Mouse (Mus musculus) intestine, embryonic 14.5 days (tissue): ENCODE results near the gene Dcpp2. TPM values are rescaled to one million over a fixed set of nuclear protein-coding genes. Genes with fewer than 3 reads are reported as not detected.
"Not testable (repeated sequence)": the region's sequence is repeated elsewhere in the genome, so short reads cannot be mapped to it uniquely, and the experiment has no call there.

Experiments
- ATAC-seq: fragments of 200-750 bp; cut with Nextera tagmentation; replicated peaks from 2 replicates; pipeline ENCODE4 v1.8.0; 2017; ENCODE audit warnings: low read depth, moderate number of reproducible peaks, moderate TSS enrichment, moderate library complexity; ENCODE audit not compliant: low FRiP score, low TSS enrichment
- DNase-seq: peaks from one replicate; pipeline ENCODE4 v3.0.0-alpha.2; 2018; ENCODE audit warnings: low spot score
- H3K27ac ChIP-seq: fragments of 300-500 bp; sonication (generic); 2 replicates; pipeline ENCODE4 v1.5.1; 2014; ENCODE audit warnings: low read depth, mild to moderate bottlenecking, control low read depth
- H3K27me3 ChIP-seq: fragments of 300-500 bp; sonication (generic); replicated peaks from 2 replicates; pipeline ENCODE4 v1.6.1; 2014; ENCODE audit warnings: low read length, control low read depth; ENCODE audit not compliant: control insufficient read depth, insufficient read depth
- H3K36me3 ChIP-seq: fragments of 300-500 bp; sonication (generic); 2 replicates; pipeline ENCODE4 v1.6.1; 2014; ENCODE audit warnings: low read length, control low read depth; ENCODE audit not compliant: control insufficient read depth, insufficient read depth
- H3K4me1 ChIP-seq: fragments of 300-500 bp; sonication (generic); replicated peaks from 2 replicates; pipeline ENCODE4 v1.6.1; 2014; ENCODE audit warnings: low read length, control low read depth, mixed read lengths; ENCODE audit not compliant: control insufficient read depth, insufficient read depth
- H3K4me2 ChIP-seq: fragments of 300-500 bp; sonication (generic); 2 replicates; pipeline ENCODE4 v1.6.1; 2014; ENCODE audit warnings: low read length
- H3K4me3 ChIP-seq: fragments of 300-500 bp; sonication (generic); 2 replicates; pipeline ENCODE4 v1.5.1; 2014; ENCODE audit warnings: low read depth, low read length, control low read depth, mixed read lengths
- H3K9ac ChIP-seq: fragments of 300-500 bp; sonication (generic); 2 replicates; pipeline ENCODE4 v1.6.1; 2014; ENCODE audit warnings: mild to moderate bottlenecking, low read length
- H3K9me3 ChIP-seq: fragments of 300-500 bp; sonication (generic); 2 replicates; pipeline ENCODE4 v1.6.1; 2016; ENCODE audit warnings: low read length, control low read depth; ENCODE audit not compliant: control insufficient read depth
- WGBS: fragments of 180-500 bp; shearing (Covaris S2); extraction: QIAGEN DNeasy Blood & Tissue Kit; methylation state at CpG from one replicate; pipeline ENCODE4 v1.1.7; 2014; 5-methylcytosine and 5-hydroxymethylcytosine counted together
- polyA plus RNA-seq: library from polyadenylated mRNA; unstranded; fragments of >200 nt; fragmentation: Nextera tagmentation; extraction: Ambion mirVana; gene quantifications from 2 replicates; pipeline ENCODE4 v1.2.1, GENCODE M21; 2014

The Dcpp2 gene
- polyA plus RNA-seq, 1 experiment from 2014 or later = not detected

- Histone ChIP-seq H3K27ac (no peak overlapping the region), H3K9me3 (no peaks in the 10 kb centered on the region), H3K27me3 (no peaks in the 10 kb centered on the region), H3K4me3 (no peak overlapping the region), H3K9ac (no peak overlapping the region), H3K4me2 (no peak overlapping the region), H3K36me3 (no peaks in the 10 kb centered on the region), H3K4me1 (no peaks in the 10 kb centered on the region)
- whole genome bisulfite sequencing = 61% methylated on average over 3 of the region's 3 CpGs
- DNase-seq (no peak), ATAC-seq (no peak)
Observed at GRCm38 (mm10) chr17:23876741-23877140, 3.9 kb upstream of the Dcpp2 start.

- Histone ChIP-seq H3K4me3 (no peak overlapping the region), H3K27me3 (no peaks in the 10 kb centered on the region), H3K27ac (no peak overlapping the region), H3K9me3 (no peaks in the 10 kb centered on the region), H3K4me1 (no peaks in the 10 kb centered on the region), H3K9ac (no peak overlapping the region), H3K36me3 (no peaks in the 10 kb centered on the region), H3K4me2 (no peak overlapping the region)
- WGBS = 72% methylated on average over 2 of the region's 2 CpGs
- DNase-seq (no peak), ATAC-seq (no peak)
Observed at GRCm38 (mm10) chr17:23877166-23877565, 3.5 kb upstream of the Dcpp2 start.

GRCm38 (mm10) chr17:23917158-23917557 lies 36.5 kb downstream of the Dcpp2 start, which contains the start of gene Dcpp3:
Gene Dcpp3, plus strand, starts transcription at chr17:23917458.
- not testable (repeated sequence) for H3K4me2 ChIP-seq, ATAC-seq, H3K36me3 ChIP-seq, H3K9me3 ChIP-seq, DNase-seq, H3K4me1 ChIP-seq, H3K27me3 ChIP-seq, H3K4me3 ChIP-seq, H3K27ac ChIP-seq, H3K9ac ChIP-seq
- WGBS = 59% methylated on average over 4 of the region's 4 CpGs

- 0% methylated on average over 29 of the region's 29 CpGs for WGBS
- peak; percentile 96 for DNase-seq
- H3K36me3 ChIP-seq = no peaks in the 10 kb centered on the region
Observed at GRCm38 (mm10) chr17:23924531-23925007, 43.9 kb downstream of the Dcpp2 start.

GRCm38 (mm10) chr17:23925090-23925493 lies 44.4 kb downstream of the Dcpp2 start:
- no peaks in the 10 kb centered on the region for H3K9me3 ChIP-seq

More at GRCm38 (mm10) chr17:23924531-23925007, 43.9 kb downstream of the Dcpp2 start:
- peak; percentile 99 for ATAC-seq
- H3K9ac ChIP-seq = peak overlapping the region; percentile 69
- peak overlapping the region; percentile 81 for H3K4me2 ChIP-seq
- H3K27ac ChIP-seq = peak overlapping the region; percentile 97
- peaks cover 10% of the 10 kb centered on the region for H3K4me1 ChIP-seq
- no peaks in the 10 kb centered on the region for H3K9me3 ChIP-seq
- H3K27me3 ChIP-seq = no peaks in the 10 kb centered on the region
- peak overlapping the region; percentile 57 for H3K4me3 ChIP-seq

GRCm38 (mm10) chr17:23931157-23931556 lies 50.5 kb downstream of the Dcpp2 start:
- Histone ChIP-seq H3K4me2 (no peak overlapping the region), H3K9ac (no peak overlapping the region), H3K36me3 (no peaks in the 10 kb centered on the region), H3K4me1 (no peaks in the 10 kb centered on the region), H3K9me3 (no peaks in the 10 kb centered on the region), H3K27ac (no peak overlapping the region), H3K27me3 (no peaks in the 10 kb centered on the region), H3K4me3 (no peak overlapping the region)
- 49% methylated on average over 5 of the region's 5 CpGs for WGBS
- DNase-seq = no peak
- ATAC-seq = no peak

More at GRCm38 (mm10) chr17:23925090-23925493, 44.4 kb downstream of the Dcpp2 start:
- H3K4me3 ChIP-seq = peak overlapping the region; percentile 57
- no peaks in the 10 kb centered on the region for H3K27me3 ChIP-seq
- H3K36me3 ChIP-seq = no peaks in the 10 kb centered on the region
- H3K27ac ChIP-seq = peak overlapping the region; percentile 97
- ATAC-seq (peak; percentile 80), DNase-seq (peak; percentile 86)
- peak overlapping the region; percentile 81 for H3K4me2 ChIP-seq
- peaks cover 10% of the 10 kb centered on the region for H3K4me1 ChIP-seq
- WGBS = 0% methylated on average over 14 of the region's 14 CpGs
- peak overlapping the region; percentile 69 for H3K9ac ChIP-seq

- no peaks in the 10 kb centered on the region for H3K9me3 ChIP-seq
- H3K9ac ChIP-seq = no peak within 1 kb of the TSS
- no peak within 1 kb of the TSS for H3K4me3 ChIP-seq
- ATAC-seq = no peak
- no peak for DNase-seq
- no peak within 1 kb of the TSS for H3K27ac ChIP-seq
- no peaks in the 10 kb centered on the region for H3K36me3 ChIP-seq
- H3K4me1 ChIP-seq = no peaks in the 10 kb centered on the region
- H3K4me2 ChIP-seq = no peak within 1 kb of the TSS
- H3K27me3 ChIP-seq = no peaks in the 10 kb centered on the region
Observed at GRCm38 (mm10) chr17:23941372-23941771, 60.7 kb downstream of the Dcpp2 start, which contains the start of gene Sbp. Gene Sbp, plus strand, starts transcription at chr17:23941672.

GRCm38 (mm10) chr17:23947486-23947885 lies 66.8 kb downstream of the Dcpp2 start:
- H3K4me2 ChIP-seq, H3K36me3 ChIP-seq, DNase-seq, H3K9ac ChIP-seq, H3K27ac ChIP-seq, H3K9me3 ChIP-seq, H3K4me3 ChIP-seq, ATAC-seq, H3K4me1 ChIP-seq, H3K27me3 ChIP-seq: not testable (repeated sequence)
- WGBS = 79% methylated on average over 4 of the region's 4 CpGs

GRCm38 (mm10) chr17:23949068-23949467 lies 68.4 kb downstream of the Dcpp2 start:
- no peaks in the 10 kb centered on the region for H3K9me3 ChIP-seq
- H3K36me3 ChIP-seq = no peaks in the 10 kb centered on the region
- DNase-seq (no peak), ATAC-seq (no peak)
- H3K4me2 ChIP-seq = no peak overlapping the region
- H3K9ac ChIP-seq = no peak overlapping the region
- H3K4me1 ChIP-seq = no peaks in the 10 kb centered on the region
- H3K27ac ChIP-seq = no peak overlapping the region
- H3K4me3 ChIP-seq = no peak overlapping the region
- no peaks in the 10 kb centered on the region for H3K27me3 ChIP-seq
- 89% methylated on average over 2 of the region's 2 CpGs for WGBS
